Mouse (Mus musculus) embryonic facial prominence, embryonic 15.5 days (tissue): ENCODE results near the gene Gm48551. TPM values are rescaled to one million over a fixed set of nuclear protein-coding genes. Genes with fewer than 3 reads are reported as not detected.

ENCODE experiments used
- ATAC-seq: fragments of 200-750 bp; cut with Nextera tagmentation; 2 replicates; pipeline ENCODE4 v1.8.0; 2017; ENCODE audit warnings: low read depth, moderate TSS enrichment; ENCODE audit not compliant: insufficient number of reproducible peaks, low FRiP score, low TSS enrichment
- H3K27ac ChIP-seq: fragments of 300-500 bp; sonication (generic); replicated peaks from 2 replicates; pipeline ENCODE4 v1.5.1; 2015; ENCODE audit warnings: mild to moderate bottlenecking, inconsistent platforms
- H3K27me3 ChIP-seq: fragments of 300-500 bp; sonication (generic); 2 replicates; pipeline ENCODE4 v1.6.1; 2015; ENCODE audit warnings: inconsistent platforms
- H3K36me3 ChIP-seq: fragments of 300-500 bp; sonication (generic); 2 replicates; pipeline ENCODE4 v1.6.1; 2015; ENCODE audit warnings: mild to moderate bottlenecking, inconsistent platforms
- H3K4me1 ChIP-seq: fragments of 300-500 bp; sonication (generic); 2 replicates; pipeline ENCODE4 v1.6.1; 2015; ENCODE audit warnings: inconsistent platforms
- H3K4me2 ChIP-seq: fragments of 300-500 bp; sonication (generic); replicated peaks from 2 replicates; pipeline ENCODE4 v1.6.1; 2015; ENCODE audit warnings: mild to moderate bottlenecking, inconsistent platforms
- H3K4me3 ChIP-seq: fragments of 300-500 bp; sonication (generic); replicated peaks from 2 replicates; pipeline ENCODE4 v1.5.1; 2015; ENCODE audit warnings: mild to moderate bottlenecking, inconsistent platforms
- H3K9ac ChIP-seq: fragments of 300-500 bp; sonication (generic); 2 replicates; pipeline ENCODE4 v1.6.1; 2015; ENCODE audit warnings: inconsistent platforms
- H3K9me3 ChIP-seq: fragments of 300-500 bp; sonication (generic); replicated peaks from 2 replicates; pipeline ENCODE4 v1.6.1; 2016; ENCODE audit warnings: inconsistent platforms
- WGBS: fragments of 180-500 bp; shearing (Covaris S2); methylation state at CpG from one replicate; pipeline ENCODE4 v1.1.7; 2015; 5-methylcytosine and 5-hydroxymethylcytosine counted together
- polyA plus RNA-seq: library from polyadenylated mRNA; unstranded; fragments of >200 nt; fragmentation: Nextera tagmentation; extraction: Ambion mirVana; gene quantifications from 2 replicates; pipeline ENCODE4 v1.2.1, GENCODE M21; 2015

The Gm48551 gene
- polyA plus RNA-seq, 1 experiment from 2014 or later, result 3.1 TPM

DNA sequence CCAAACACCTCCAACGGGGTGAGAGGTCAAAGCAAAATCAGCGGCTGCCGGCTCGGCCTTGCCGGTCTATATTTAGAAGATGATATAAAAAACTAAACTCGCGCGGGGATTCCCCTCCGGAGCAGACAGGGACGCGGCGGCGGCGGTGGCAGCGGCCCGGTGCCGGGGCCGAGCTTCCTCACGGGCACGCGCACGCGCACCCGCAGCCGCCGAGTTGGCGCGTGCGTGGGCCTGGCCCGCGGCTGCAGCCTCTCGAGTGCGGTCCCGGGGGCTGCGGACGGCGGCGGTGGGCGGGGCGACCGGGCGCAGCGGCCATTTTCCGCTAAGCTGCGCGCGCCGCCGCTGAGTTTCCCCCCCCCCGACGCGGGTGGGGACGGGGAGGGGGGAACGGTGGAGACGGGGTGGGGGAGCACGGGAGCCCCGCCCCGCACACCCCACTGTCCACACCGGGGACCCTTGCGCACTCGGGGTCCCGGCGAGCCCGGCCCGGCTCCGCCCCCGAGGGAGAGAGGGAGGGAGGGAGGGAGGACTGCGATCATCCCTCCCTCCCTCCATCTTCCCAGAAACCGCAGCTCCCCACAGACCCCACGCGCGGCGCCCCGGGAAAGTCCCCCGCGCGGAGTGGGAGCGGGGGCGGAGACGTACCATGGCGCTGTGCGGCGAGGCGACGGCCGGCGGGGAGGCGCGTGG, 46.0 kb downstream of the Gm48551 start:
- Histone ChIP-seq H3K9ac (peak overlapping the region; percentile 60), H3K27me3 (no peaks in the 10 kb centered on the region), H3K36me3 (no peaks in the 10 kb centered on the region), H3K9me3 (no peaks in the 10 kb centered on the region), H3K4me2 (peak overlapping the region; percentile 90), H3K4me1 (peaks cover 65% of the 10 kb centered on the region), H3K27ac (peak overlapping the region; percentile 94), H3K4me3 (peak overlapping the region; percentile 64)
- peak; percentile 35 for ATAC-seq
- 0% methylated on average over 35 of the region's 89 CpGs for WGBS

DNA sequence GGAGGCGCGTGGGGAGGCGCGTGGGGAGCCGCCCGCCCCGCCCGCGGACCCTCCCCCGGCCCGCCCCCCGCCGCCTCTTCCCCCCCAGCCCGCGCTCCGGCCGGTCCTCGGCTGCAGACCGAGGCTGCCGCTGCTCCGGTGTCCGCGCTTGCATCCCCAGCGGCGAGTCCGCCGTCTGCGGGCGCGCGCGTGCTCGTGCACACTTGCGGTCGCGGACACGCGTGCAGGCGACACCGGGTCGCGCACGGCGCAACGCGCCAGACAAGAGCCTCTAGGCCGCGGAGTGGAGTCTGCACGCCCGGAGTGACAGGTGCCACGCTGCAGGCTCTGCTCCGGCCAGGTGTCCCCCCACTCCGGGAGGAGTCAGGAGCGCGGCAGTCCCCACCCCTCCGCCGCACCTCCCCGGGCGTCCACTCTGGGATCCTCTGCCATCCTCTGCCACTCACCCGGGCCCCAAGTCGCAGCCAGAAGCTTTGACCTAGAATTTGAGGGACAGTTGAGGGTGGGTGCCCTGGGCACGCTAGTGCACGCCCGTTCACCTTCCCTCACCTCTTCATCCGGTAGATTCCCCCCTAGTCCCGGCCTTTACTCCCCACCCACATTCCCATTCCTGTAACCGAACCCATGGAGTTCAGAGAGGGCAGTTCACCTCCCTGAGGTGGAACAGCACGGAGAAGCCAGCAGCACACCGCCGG, 46.7 kb downstream of the Gm48551 start:
- Histone ChIP-seq H3K9ac (peak overlapping the region; percentile 60), H3K36me3 (no peaks in the 10 kb centered on the region), H3K27ac (peak overlapping the region; percentile 94), H3K4me1 (peaks cover 60% of the 10 kb centered on the region), H3K9me3 (no peaks in the 10 kb centered on the region), H3K27me3 (no peaks in the 10 kb centered on the region), H3K4me3 (peak overlapping the region; percentile 64), H3K4me2 (peak overlapping the region; percentile 90)
- peak; percentile 12 for ATAC-seq
- 1% methylated on average over 49 of the region's 70 CpGs for WGBS

DNA sequence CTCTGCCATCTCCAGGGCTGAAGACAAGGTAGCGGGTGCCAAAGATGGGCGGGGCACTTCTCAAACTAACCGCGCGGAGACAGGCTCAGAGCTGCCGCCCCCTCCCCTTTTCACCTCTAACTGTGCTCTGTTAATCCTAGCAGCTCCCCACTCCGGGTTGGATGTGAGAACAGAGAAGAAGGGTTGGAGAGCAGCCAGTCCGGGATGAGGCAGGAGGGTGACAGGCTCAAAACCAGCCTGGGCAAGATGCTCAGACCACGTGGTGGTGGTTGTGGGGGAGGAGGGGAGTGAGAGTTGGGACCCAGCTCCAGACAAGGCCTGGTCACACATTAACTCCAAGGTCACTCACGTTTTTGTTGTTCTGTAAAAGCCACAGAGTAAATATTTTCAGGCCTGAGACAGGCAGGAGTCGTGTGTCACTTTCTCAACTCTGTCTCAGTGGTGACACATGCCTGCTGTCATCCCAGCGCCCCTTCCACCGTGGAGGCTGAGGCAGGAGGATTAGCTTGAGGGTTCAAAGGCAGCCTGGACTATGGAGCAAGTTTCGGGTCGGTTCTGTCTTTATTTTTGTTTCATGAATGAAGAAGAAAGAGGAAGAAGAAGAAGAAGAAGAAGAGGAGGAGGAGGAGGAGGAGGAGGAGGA, 47.4 kb downstream of the Gm48551 start:
- H3K4me1 ChIP-seq, result peaks cover 60% of the 10 kb centered on the region
- no peaks in the 10 kb centered on the region for H3K36me3 ChIP-seq
- no peaks in the 10 kb centered on the region for H3K27me3 ChIP-seq
- 18% methylated on average over 15 of the region's 15 CpGs for WGBS
- no peak overlapping the region for H3K9ac ChIP-seq
- H3K27ac ChIP-seq, result peak overlapping the region; percentile 94
- no peak for ATAC-seq
- H3K4me3 ChIP-seq, result peak overlapping the region; percentile 64
- no peaks in the 10 kb centered on the region for H3K9me3 ChIP-seq
- peak overlapping the region; percentile 90 for H3K4me2 ChIP-seq

DNA sequence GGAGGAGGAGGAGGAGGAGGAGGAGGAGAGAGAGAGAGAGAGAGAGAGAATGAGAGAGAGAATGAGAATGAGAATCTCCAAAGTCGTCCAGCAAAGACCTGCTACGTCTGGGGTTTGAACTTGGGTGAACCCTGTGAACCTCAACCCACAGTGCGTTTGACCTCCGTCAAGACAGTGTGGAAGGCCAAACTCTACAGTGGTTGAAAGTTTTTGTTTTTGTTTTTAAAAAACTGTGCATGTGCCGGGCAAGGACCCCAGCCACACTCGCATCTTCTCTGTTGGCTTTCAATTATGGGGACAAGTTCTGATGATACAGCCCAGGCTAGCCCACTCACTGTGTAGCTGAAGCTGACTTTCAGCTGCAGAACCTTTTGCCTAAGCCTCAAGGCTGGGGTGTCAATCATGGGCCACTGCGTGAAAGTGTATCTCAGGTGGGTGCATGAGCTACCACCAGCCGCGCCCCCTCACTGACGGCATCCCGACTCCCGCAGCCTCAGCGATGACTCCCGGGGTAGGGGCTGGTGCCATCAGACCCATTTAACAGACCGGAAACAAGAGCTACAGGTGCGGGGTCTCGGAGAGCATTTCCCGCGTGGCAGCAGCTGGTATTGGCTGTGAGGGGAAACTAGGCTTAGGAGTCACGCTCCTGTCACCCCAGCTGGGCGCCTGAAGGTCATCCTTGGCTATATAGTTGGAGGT, 48.1 kb downstream of the Gm48551 start:
- Histone ChIP-seq H3K4me3 (peak overlapping the region; percentile 30), H3K4me2 (peak overlapping the region; percentile 49), H3K9ac (no peak overlapping the region), H3K36me3 (no peaks in the 10 kb centered on the region), H3K27me3 (no peaks in the 10 kb centered on the region), H3K9me3 (no peaks in the 10 kb centered on the region), H3K27ac (no peak overlapping the region), H3K4me1 (peaks cover 57% of the 10 kb centered on the region)
- WGBS, result 59% methylated on average over 21 of the region's 21 CpGs
- ATAC-seq, result no peak

DNA sequence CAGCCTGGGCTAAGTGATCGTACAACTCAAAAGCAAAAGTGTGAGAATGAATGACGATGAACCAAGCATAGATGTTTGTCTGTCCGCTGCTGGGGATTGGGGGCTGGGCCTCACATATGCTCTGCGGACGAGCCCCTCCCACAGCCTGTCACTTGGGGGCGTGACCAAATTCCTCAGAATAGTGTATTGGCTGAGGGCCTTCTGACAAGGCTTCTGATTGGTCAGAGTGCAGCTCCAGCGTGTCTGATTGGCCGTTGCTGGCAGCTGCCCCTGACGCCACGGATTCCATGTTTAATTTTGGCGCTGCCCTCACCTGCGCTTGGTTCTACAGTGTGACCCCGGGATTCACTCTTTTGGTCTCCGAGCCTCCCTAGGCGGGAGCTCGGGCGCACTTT, 48.6 kb downstream of the Gm48551 start:
- peak overlapping the region; percentile 30 for H3K4me3 ChIP-seq
- H3K27me3 ChIP-seq, result no peaks in the 10 kb centered on the region
- no peaks in the 10 kb centered on the region for H3K36me3 ChIP-seq
- WGBS, result 4% methylated on average over 17 of the region's 17 CpGs
- H3K4me2 ChIP-seq, result peak overlapping the region; percentile 49
- H3K9ac ChIP-seq, result no peak overlapping the region
- peak; percentile 86 for ATAC-seq
- H3K9me3 ChIP-seq, result no peaks in the 10 kb centered on the region
- H3K27ac ChIP-seq, result no peak overlapping the region
- H3K4me1 ChIP-seq, result peaks cover 54% of the 10 kb centered on the region

DNA sequence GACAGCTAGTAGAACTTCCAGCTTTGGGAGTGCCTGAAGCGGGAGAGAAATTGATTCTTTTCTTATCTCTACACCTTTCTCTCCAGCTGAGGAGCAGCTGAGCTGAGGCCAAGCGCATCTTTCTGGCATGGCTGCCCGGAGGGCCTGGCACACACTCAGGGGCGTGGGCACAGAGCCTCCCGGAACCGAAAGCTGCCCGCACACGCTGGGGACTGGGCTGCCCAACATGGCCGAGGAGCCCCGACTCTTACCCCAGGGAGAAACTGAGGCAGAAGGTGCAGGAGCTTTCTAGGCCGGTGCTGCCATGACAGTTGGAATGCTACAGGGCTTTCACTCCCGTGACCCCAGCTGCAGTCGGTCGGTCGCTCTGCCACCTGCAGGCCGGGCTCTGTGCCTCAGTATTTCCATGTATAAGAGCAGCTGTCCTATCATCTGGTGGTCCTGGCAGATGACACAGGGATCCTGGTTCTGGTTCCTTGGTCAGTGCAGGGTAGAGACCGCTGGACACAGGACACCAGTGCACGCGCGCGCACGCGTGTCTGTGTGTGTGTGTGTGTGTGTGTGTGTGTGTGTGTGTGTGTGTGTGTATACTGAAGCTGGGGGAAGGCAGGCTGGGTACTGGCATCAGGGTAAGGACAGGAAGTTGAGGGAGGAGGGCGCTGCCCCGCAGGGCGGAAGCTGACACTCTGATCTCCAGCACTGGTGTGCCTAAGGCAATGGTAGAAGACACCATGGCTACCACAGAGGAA, 49.4 kb downstream of the Gm48551 start:
- Histone ChIP-seq H3K9ac (no peak overlapping the region), H3K27ac (no peak overlapping the region), H3K4me1 (peaks cover 54% of the 10 kb centered on the region), H3K9me3 (no peaks in the 10 kb centered on the region), H3K4me3 (peak overlapping the region; percentile 30; the same call in 1 of the 2 replicates), H3K27me3 (no peaks in the 10 kb centered on the region), H3K4me2 (no peak overlapping the region), H3K36me3 (no peaks in the 10 kb centered on the region)
- ATAC-seq, result no peak
- WGBS, result 74% methylated on average over 26 of the region's 26 CpGs

DNA sequence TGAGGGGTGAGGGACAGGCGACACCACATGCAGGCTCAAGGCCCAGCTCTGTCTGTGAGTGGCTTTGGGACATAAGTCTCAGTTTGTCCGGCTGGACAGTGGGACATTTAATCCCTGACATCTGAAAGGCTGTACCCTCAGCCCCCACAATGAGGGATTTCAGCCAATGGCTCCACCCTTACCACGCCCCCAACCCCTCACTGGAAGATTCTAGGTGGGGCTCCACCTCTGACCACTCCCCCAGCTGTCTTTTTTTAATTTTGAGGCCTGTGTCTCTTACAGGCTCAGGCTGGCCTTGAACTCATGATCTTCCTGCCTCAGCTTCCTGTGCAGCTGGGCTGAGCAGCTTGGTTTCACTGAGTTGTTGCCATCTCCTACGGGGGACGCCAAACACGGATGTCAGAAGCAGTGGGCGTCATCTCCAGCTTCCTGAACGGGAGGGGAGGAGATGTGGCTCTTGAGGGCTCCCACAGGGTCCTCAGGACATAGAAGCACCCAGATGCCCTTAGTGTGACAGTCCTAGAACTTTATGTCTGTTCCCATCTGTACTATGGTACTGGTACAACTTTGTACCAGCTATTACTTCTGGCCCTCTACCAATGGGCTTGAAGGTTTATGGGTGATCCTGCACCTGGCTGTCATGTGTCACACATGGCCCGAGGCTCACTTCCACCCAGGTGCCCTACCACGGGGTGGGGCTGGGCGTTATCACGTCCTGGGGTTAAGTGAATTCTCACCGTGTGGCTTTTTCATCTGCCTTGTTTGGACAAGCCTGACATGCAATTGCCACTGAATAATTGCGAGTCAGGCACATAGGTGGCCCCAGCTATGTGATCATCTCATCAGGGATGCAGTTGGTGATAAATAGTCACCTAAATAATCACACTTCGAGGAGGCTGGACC, 50.3 kb downstream of the Gm48551 start:
- Histone ChIP-seq H3K27ac (no peak overlapping the region), H3K27me3 (no peaks in the 10 kb centered on the region), H3K4me1 (peaks cover 46% of the 10 kb centered on the region), H3K9me3 (no peaks in the 10 kb centered on the region), H3K9ac (no peak overlapping the region), H3K4me3 (no peak overlapping the region), H3K4me2 (no peak overlapping the region), H3K36me3 (no peaks in the 10 kb centered on the region)
- no peak for ATAC-seq
- WGBS, result 49% methylated on average over 15 of the region's 15 CpGs

DNA sequence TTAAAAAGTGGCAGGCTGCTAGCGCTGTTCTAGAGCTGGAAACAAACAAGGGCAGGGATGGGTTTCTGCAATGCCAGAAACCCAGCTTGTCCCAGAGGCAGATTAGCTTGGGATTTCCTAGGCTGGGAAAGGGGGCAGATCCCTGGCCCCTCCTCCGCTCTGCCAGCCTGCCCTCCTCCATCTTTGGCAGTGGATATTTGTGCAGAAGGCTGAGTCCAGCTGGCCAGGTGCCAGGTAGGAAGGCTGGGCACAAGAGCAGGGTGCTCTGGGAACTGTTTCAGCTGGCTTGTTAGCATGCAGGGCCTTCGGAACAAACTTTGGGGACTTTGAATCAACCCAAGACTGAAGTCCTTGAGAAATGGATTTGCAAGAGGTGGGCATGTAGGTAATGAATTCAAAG, 51.2 kb downstream of the Gm48551 start:
- Histone ChIP-seq H3K4me1 (peaks cover 44% of the 10 kb centered on the region), H3K27ac (no peak overlapping the region), H3K9me3 (no peaks in the 10 kb centered on the region), H3K9ac (no peak overlapping the region), H3K4me2 (no peak overlapping the region), H3K36me3 (no peaks in the 10 kb centered on the region), H3K4me3 (no peak overlapping the region), H3K27me3 (no peaks in the 10 kb centered on the region)
- no peak for ATAC-seq
- WGBS, result 64% methylated on average over 3 of the region's 3 CpGs

DNA sequence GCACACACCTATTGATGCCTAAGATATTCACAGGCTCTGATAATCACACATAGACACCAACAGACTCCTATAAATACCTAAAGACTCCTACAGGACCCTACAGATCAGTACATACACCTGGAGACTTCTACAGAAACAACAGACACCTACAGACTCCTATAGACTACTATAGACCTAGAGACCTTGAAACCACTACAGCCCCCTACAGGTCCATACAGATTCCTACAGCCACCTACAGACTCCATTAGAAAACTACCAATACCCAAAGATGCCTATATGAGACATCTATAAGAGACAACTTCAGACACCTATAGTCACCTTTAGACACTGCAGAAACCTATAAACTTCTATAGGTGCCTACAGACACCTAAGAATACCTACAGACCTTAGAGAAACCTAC, 56.8 kb downstream of the Gm48551 start:
- Histone ChIP-seq H3K27me3 (peaks cover 9% of the 10 kb centered on the region; the same call in 1 of the 2 replicates), H3K4me3 (no peak overlapping the region), H3K36me3 (no peaks in the 10 kb centered on the region), H3K4me1 (no peaks in the 10 kb centered on the region), H3K27ac (no peak overlapping the region), H3K9me3 (no peaks in the 10 kb centered on the region), H3K9ac (no peak overlapping the region), H3K4me2 (no peak overlapping the region)
- no peak for ATAC-seq
